In the genomic region with DNA sequence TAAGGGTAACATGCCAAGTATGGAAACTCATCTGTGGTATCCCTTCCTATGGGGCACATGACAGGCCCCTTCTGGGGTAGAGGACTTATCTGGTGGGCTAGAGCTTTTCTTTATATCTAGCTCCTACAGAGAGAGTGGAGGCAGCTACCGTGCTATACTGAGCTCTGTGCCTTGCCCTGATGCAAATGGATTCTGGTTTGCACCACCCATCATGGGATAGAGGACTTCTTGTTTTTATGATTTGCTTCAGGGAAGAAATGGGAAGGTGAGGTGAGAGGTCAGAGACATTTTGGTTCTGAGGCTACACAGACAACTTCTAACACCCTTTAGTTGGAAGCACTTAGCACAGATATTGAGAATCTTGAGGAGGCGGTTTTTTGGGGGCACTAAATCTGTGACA, we compare ENCODE assay signal across 18 mouse cellular contexts.
DNase-seq lines count a peak whose midpoint lies in the region; ATAC-seq and TF ChIP-seq lines count a peak whose summit lies in the region.
"Had no signal": no experiment of that assay in that cellular context is flagged by ENCODE, and none has a peak within 500 bp of the region (broad histone marks: within the 10 kb centered on the region; RNA-seq: fewer than 3 reads in every experiment).

No protein-coding gene starts in this region.

- ATAC-seq in liver, embryonic 15.5 days (ENCODE audit: insufficient read depth): no peak
- no peak for ATAC-seq in liver, embryonic 12.5 days
- peak; percentile 40 for ATAC-seq in liver, postnatal 0 days
- peak; percentile 13; the same call in 1 of the 2 replicates for ATAC-seq in neutrophil, adult 5-6 weeks (ENCODE audit: extremely low read depth, insufficient number of reproducible peaks, low FRiP score, poor library complexity, severe bottlenecking)
- ATAC-seq in forebrain, embryonic 14.5 days: no peak
- ATAC-seq: inflammation-experienced regulatory T-cells, adult 6 months; midbrain, embryonic 15.5 days had no signal

- TF ChIP-seq CTCF in bone marrow, adult 2 months (IDR thresholded peaks at IDR 0.05; ENCODE audit: control insufficient read depth, insufficient read depth, low read length): no peak
- no peak for TF ChIP-seq CTCF in liver, postnatal 0 days (IDR thresholded peaks at IDR 0.05; ENCODE audit: low read depth)

- H3K27ac ChIP-seq in liver, embryonic 15.5 days (replicated peaks): peak overlapping the region; percentile 30; the same call in 1 of the 2 replicates
- no peak overlapping the region for H3K27ac ChIP-seq in liver, embryonic 12.5 days
- peak overlapping the region; percentile 1; the same call in 1 of the 2 replicates for H3K27ac ChIP-seq in bone marrow, adult 2 months (ENCODE audit: control insufficient read depth, insufficient read depth, low read depth, low read length, poor library complexity)
- H3K27ac ChIP-seq in liver, postnatal 0 days (ENCODE audit: low read depth): peak overlapping the region; percentile 73
- H3K27ac ChIP-seq in forebrain, embryonic 14.5 days (ENCODE audit: low read depth, low read length): no peak overlapping the region
- H3K27ac ChIP-seq: embryonic facial prominence, embryonic 12.5 days; forebrain, embryonic 12.5 days; heart, embryonic 10.5 days; hindbrain, embryonic 14.5 days; limb, embryonic 12.5 days; midbrain, embryonic 15.5 days had no signal

- no peak for TF ChIP-seq EP300 in liver, postnatal 0 days (IDR thresholded peaks at IDR 0.05; ENCODE audit: low read depth)

- H3K4me3 ChIP-seq in liver, embryonic 15.5 days (replicated peaks): no peak overlapping the region
- no peak overlapping the region for H3K4me3 ChIP-seq in liver, embryonic 12.5 days
- H3K4me3 ChIP-seq in bone marrow, adult 2 months (replicated peaks; ENCODE audit: control insufficient read depth, low read depth, low read length): no peak overlapping the region
- H3K4me3 ChIP-seq in liver, postnatal 0 days (ENCODE audit: low read depth, low read length): no peak overlapping the region
- no peak overlapping the region for H3K4me3 ChIP-seq in forebrain, embryonic 14.5 days (ENCODE audit: low read depth, low read length)
- H3K4me3 ChIP-seq: embryonic facial prominence, embryonic 12.5 days; erythroblast, embryonic 14.5 days; forebrain, embryonic 12.5 days; heart, embryonic 10.5 days; limb, embryonic 12.5 days; midbrain, embryonic 15.5 days had no signal

- no peak for TF ChIP-seq POLR2A in bone marrow, adult 2 months (IDR thresholded peaks at IDR 0.05; ENCODE audit: borderline replicate concordance, control insufficient read depth, low read depth, low read length)

- H3K4me2 ChIP-seq in liver, embryonic 15.5 days: no peak overlapping the region
- H3K4me2 ChIP-seq in liver, embryonic 12.5 days: no peak overlapping the region
- no peak overlapping the region for H3K4me2 ChIP-seq in liver, postnatal 0 days (ENCODE audit: low read depth, low read length)
- H3K4me2 ChIP-seq in forebrain, embryonic 14.5 days (ENCODE audit: low read length): no peak overlapping the region
- H3K4me2 ChIP-seq: embryonic facial prominence, embryonic 12.5 days; forebrain, embryonic 12.5 days; hindbrain, embryonic 14.5 days; limb, embryonic 12.5 days; midbrain, embryonic 15.5 days had no signal

- no peaks in the 10 kb centered on the region for H3K27me3 ChIP-seq in liver, embryonic 15.5 days
- H3K27me3 ChIP-seq in liver, embryonic 12.5 days (replicated peaks): no peaks in the 10 kb centered on the region
- H3K27me3 ChIP-seq in liver, postnatal 0 days (ENCODE audit: insufficient read depth, low read length): no peaks in the 10 kb centered on the region
- no peaks in the 10 kb centered on the region for H3K27me3 ChIP-seq in forebrain, embryonic 14.5 days (replicated peaks; ENCODE audit: control insufficient read depth, insufficient read depth, low read length)
- H3K27me3 ChIP-seq: embryonic facial prominence, embryonic 12.5 days; forebrain, embryonic 12.5 days; limb, embryonic 12.5 days; midbrain, embryonic 15.5 days had no signal

- H3K9ac ChIP-seq in liver, embryonic 15.5 days: no peak overlapping the region
- H3K9ac ChIP-seq in liver, embryonic 12.5 days: no peak overlapping the region
- H3K9ac ChIP-seq in liver, postnatal 0 days (replicated peaks): no peak overlapping the region
- no peak overlapping the region for H3K9ac ChIP-seq in forebrain, embryonic 14.5 days (ENCODE audit: low read length)
- H3K9ac ChIP-seq: embryonic facial prominence, embryonic 12.5 days; forebrain, embryonic 12.5 days; hindbrain, embryonic 14.5 days; limb, embryonic 12.5 days; midbrain, embryonic 15.5 days had no signal

- DNase-seq in liver, postnatal 0 days: no peak
- no peak for DNase-seq in forebrain, embryonic 14.5 days (ENCODE audit: low spot score)
- no peak for DNase-seq in Muller cell, postnatal 12 days (ENCODE audit: inconsistent ontology term)
- DNase-seq: adrenal gland, postnatal 10 days; cerebellum, postnatal 10 days; layer of hippocampus, postnatal 36 days had no signal

- H3K9me3 ChIP-seq in liver, embryonic 15.5 days (replicated peaks): peaks cover 8% of the 10 kb centered on the region; the same call in 1 of the 2 replicates
- H3K9me3 ChIP-seq in liver, embryonic 12.5 days (replicated peaks): peaks cover 25% of the 10 kb centered on the region
- H3K9me3 ChIP-seq in liver, postnatal 0 days (ENCODE audit: low read length): peaks cover 11% of the 10 kb centered on the region
- 0 out of 2 replicates have a peak, but pooled peaks cover 6% of the 10 kb centered on the region for H3K9me3 ChIP-seq in forebrain, embryonic 14.5 days (replicated peaks; ENCODE audit: control insufficient read depth, low read length)

- no peaks in the 10 kb centered on the region for H3K36me3 ChIP-seq in liver, embryonic 15.5 days (replicated peaks)
- no peaks in the 10 kb centered on the region for H3K36me3 ChIP-seq in liver, embryonic 12.5 days
- no peaks in the 10 kb centered on the region for H3K36me3 ChIP-seq in liver, postnatal 0 days (replicated peaks; ENCODE audit: insufficient read depth, low read length)
- H3K36me3 ChIP-seq in forebrain, embryonic 14.5 days (ENCODE audit: control insufficient read depth, insufficient read depth, low read length): no peaks in the 10 kb centered on the region
- H3K36me3 ChIP-seq: embryonic facial prominence, embryonic 12.5 days; forebrain, embryonic 12.5 days; heart, embryonic 10.5 days; limb, embryonic 12.5 days; midbrain, embryonic 15.5 days had no signal

- WGBS in liver, embryonic 15.5 days (ENCODE audit: insufficient replicate concordance): 59% methylated on average over 2 of the region's 2 CpGs
- WGBS in liver, embryonic 12.5 days (ENCODE audit: insufficient replicate concordance): 58% methylated on average over 2 of the region's 2 CpGs
- 33% methylated on average over 2 of the region's 2 CpGs for WGBS in bone marrow, adult 2 months
- 56% methylated on average over 2 of the region's 2 CpGs for WGBS in liver, postnatal 0 days (ENCODE audit: insufficient replicate concordance)
- 86% methylated on average over 2 of the region's 2 CpGs for WGBS in forebrain, embryonic 14.5 days

- no peaks in the 10 kb centered on the region for H3K4me1 ChIP-seq in liver, embryonic 15.5 days (replicated peaks)
- H3K4me1 ChIP-seq in liver, embryonic 12.5 days: no peaks in the 10 kb centered on the region
- H3K4me1 ChIP-seq in bone marrow, adult 2 months (ENCODE audit: control insufficient read depth, insufficient read depth, low read length): peaks cover 2% of the 10 kb centered on the region; the same call in 1 of the 2 replicates
- no peaks in the 10 kb centered on the region for H3K4me1 ChIP-seq in liver, postnatal 0 days (ENCODE audit: insufficient read depth)
- no peaks in the 10 kb centered on the region for H3K4me1 ChIP-seq in forebrain, embryonic 14.5 days (ENCODE audit: control insufficient read depth, insufficient read depth, low read length)
- H3K4me1 ChIP-seq: embryonic facial prominence, embryonic 12.5 days; forebrain, embryonic 12.5 days; heart, embryonic 10.5 days; limb, embryonic 12.5 days; midbrain, embryonic 15.5 days had no signal

Comparison
In these comparisons a context has a peak if more than half of its experiments do, and no peak if none do; other contexts are left out.
1. ATAC-seq: peak in liver, postnatal 0 days (single experiment) and neutrophil, adult 5-6 weeks (single experiment); none in liver, embryonic 15.5 days (single experiment), liver, embryonic 12.5 days (single experiment) and forebrain, embryonic 14.5 days (single experiment).
2. H3K27ac ChIP-seq: peak in liver, embryonic 15.5 days (single experiment), bone marrow, adult 2 months (single experiment) and liver, postnatal 0 days (single experiment); none in liver, embryonic 12.5 days (single experiment) and forebrain, embryonic 14.5 days (single experiment).